Mouse (Mus musculus) embryonic fibroblast, embryonic 13.5 days (primary cell): ENCODE measurements around the gene Gdpgp1.

Experiments used
- CTCF ChIP-seq: IDR thresholded peaks from 2 replicates; pipeline ENCODE4 v1.5.1; 2011; ENCODE audit warnings: mild to moderate bottlenecking, control low read depth, low read length, moderate library complexity, borderline replicate concordance; ENCODE audit not compliant: insufficient read depth
- POLR2A ChIP-seq: IDR thresholded peaks from 2 replicates; pipeline ENCODE4 v1.6.1; 2011; ENCODE audit warnings: low read depth, mild to moderate bottlenecking, control low read depth, low read length, moderate library complexity

DNA sequence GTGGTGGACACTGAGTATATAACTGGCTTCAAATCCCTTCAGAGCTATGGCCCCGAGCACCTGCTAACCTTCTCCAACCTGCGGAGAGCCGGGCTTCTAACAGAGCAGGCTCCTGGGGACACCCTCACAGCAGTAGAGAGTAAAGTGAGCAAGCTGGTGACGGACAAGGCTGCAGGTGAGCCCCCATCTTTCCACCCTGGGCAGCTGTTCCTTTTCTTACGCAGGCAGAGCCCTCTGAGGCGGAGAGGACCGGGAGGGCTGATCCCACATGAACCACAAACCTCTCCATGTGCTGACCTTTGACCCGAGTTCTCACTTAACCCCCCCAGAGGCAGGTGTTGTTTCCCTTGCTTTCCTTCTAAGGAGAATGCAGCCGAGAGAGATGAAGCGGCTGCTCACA is 55.1 kb downstream of the Gdpgp1 start:
- TF ChIP-seq CTCF (no peak), POLR2A (no peak)
